Mouse (Mus musculus) forebrain, embryonic 16.5 days (tissue): Measurements from ENCODE around the gene Zfp445. TPM values are rescaled to one million over a fixed set of nuclear protein-coding genes. Genes with fewer than 3 reads are reported as not detected.
A peak's percentile ranks its signal among the peaks of the same experiment; 100 is the strongest.

Experiments
- ATAC-seq: fragments of 200-750 bp; cut with Nextera tagmentation; 2 replicates; pipeline ENCODE4 v1.8.0; 2017; ENCODE audit warnings: mild to moderate bottlenecking, moderate library complexity
- H3K27ac ChIP-seq: fragments of 300-500 bp; sonication (generic); 2 replicates; pipeline ENCODE4 v1.5.1; 2014; ENCODE audit warnings: low read length, control low read depth
- H3K27me3 ChIP-seq: fragments of 300-500 bp; sonication (generic); replicated peaks from 2 replicates; pipeline ENCODE4 v1.6.1; 2014; ENCODE audit warnings: low read length; ENCODE audit not compliant: control insufficient read depth, insufficient read depth
- H3K36me3 ChIP-seq: fragments of 300-500 bp; sonication (generic); 2 replicates; pipeline ENCODE4 v1.6.1; 2014; ENCODE audit not compliant: control insufficient read depth, insufficient read depth
- H3K4me1 ChIP-seq: fragments of 300-500 bp; sonication (generic); replicated peaks from 2 replicates; pipeline ENCODE4 v1.6.1; 2014; ENCODE audit warnings: low read length; ENCODE audit not compliant: control insufficient read depth, insufficient read depth
- H3K4me2 ChIP-seq: fragments of 300-500 bp; sonication (generic); 2 replicates; pipeline ENCODE4 v1.6.1; 2014; ENCODE audit warnings: mild to moderate bottlenecking, low read length, control low read depth
- H3K4me3 ChIP-seq: fragments of 300-500 bp; sonication (generic); replicated peaks from 2 replicates; pipeline ENCODE4 v1.5.1; 2014; ENCODE audit warnings: mild to moderate bottlenecking, low read length, control low read depth
- H3K9ac ChIP-seq: fragments of 300-500 bp; sonication (generic); replicated peaks from 2 replicates; pipeline ENCODE4 v1.6.1; 2014; ENCODE audit warnings: low read depth, low read length, control low read depth
- H3K9me3 ChIP-seq: fragments of 300-500 bp; sonication (generic); 2 replicates; pipeline ENCODE4 v1.6.1; 2016; ENCODE audit warnings: low read length; ENCODE audit not compliant: control insufficient read depth
- WGBS: fragments of 180-500 bp; shearing (Covaris S2); extraction: QIAGEN DNeasy Blood & Tissue Kit; methylation state at CpG from one replicate; pipeline ENCODE4 v1.1.7; 2014; 5-methylcytosine and 5-hydroxymethylcytosine counted together
- polyA plus RNA-seq: library from polyadenylated mRNA; unstranded; fragments of >200 nt; fragmentation: Nextera tagmentation; extraction: Ambion mirVana; gene quantifications from 2 replicates; pipeline ENCODE4 v1.2.1, GENCODE M21; 2015

Zfp445 gene
- polyA plus RNA-seq, 1 experiment from 2014 or later, result 142 TPM

GRCm38 (mm10) chr9:122814775-122815174, 51.0 kb downstream of the Zfp445 start:
- H3K4me1 ChIP-seq, result no peaks in the 10 kb centered on the region
- H3K9ac ChIP-seq, result no peak overlapping the region
- no peaks in the 10 kb centered on the region for H3K9me3 ChIP-seq
- no peak overlapping the region for H3K4me2 ChIP-seq
- 100% methylated on average over 2 of the region's 2 CpGs for WGBS
- no peak overlapping the region for H3K27ac ChIP-seq
- H3K36me3 ChIP-seq, result no peaks in the 10 kb centered on the region
- H3K27me3 ChIP-seq, result no peaks in the 10 kb centered on the region
- no peak overlapping the region for H3K4me3 ChIP-seq
- ATAC-seq, result no peak

DNA sequence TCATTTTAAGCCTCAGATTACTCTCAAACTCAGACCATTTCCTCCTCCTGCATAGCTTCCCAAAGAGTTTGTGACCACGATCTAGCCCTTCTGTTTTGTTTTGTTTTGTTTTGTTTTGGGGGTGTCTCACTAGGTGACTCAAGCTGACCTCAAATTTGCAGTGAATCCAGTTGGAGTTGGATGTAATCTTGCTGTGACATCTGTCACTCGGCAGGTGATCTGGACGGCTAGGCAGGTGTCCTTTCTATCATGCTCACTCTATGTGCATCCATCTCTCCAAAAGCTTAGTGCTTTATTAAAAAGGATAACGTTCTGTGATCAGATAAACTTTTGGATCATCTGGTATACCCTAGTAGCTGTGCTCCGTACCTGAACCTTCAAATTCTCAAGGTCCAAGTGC, 53.4 kb downstream of the Zfp445 start:
- Histone ChIP-seq H3K36me3 (no peaks in the 10 kb centered on the region), H3K27ac (no peak overlapping the region), H3K4me2 (no peak overlapping the region), H3K27me3 (no peaks in the 10 kb centered on the region), H3K9ac (no peak overlapping the region), H3K9me3 (no peaks in the 10 kb centered on the region), H3K4me1 (no peaks in the 10 kb centered on the region), H3K4me3 (no peak overlapping the region)
- ATAC-seq, result no peak
- WGBS, result 87% methylated on average over 5 of the region's 5 CpGs

DNA sequence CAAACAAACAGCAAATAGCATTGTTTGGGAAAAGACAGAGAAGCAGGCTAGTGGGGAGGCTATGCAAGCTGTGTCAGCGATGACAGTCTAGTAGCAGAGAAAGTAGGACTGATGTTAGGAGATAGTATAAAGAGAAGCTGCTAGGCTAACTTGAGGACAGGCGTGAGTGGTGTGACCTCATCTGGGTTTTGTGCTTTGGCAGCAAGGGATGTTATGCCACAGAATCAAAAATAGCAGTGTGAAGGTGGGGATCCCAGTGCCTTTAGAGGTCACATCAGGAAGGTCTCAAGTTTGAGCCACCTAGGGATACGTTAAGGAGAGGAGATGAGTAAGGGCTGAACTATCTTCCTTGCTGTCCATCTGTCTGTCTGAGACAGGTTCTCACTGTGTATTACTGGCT, 55.6 kb downstream of the Zfp445 start:
- H3K4me1 ChIP-seq, result peaks cover 8% of the 10 kb centered on the region
- no peak overlapping the region for H3K9ac ChIP-seq
- no peaks in the 10 kb centered on the region for H3K9me3 ChIP-seq
- H3K27ac ChIP-seq, result no peak overlapping the region
- ATAC-seq, result no peak
- 90% methylated on average over 3 of the region's 3 CpGs for WGBS
- H3K36me3 ChIP-seq, result no peaks in the 10 kb centered on the region
- no peaks in the 10 kb centered on the region for H3K27me3 ChIP-seq
- H3K4me2 ChIP-seq, result no peak overlapping the region
- no peak overlapping the region for H3K4me3 ChIP-seq

DNA sequence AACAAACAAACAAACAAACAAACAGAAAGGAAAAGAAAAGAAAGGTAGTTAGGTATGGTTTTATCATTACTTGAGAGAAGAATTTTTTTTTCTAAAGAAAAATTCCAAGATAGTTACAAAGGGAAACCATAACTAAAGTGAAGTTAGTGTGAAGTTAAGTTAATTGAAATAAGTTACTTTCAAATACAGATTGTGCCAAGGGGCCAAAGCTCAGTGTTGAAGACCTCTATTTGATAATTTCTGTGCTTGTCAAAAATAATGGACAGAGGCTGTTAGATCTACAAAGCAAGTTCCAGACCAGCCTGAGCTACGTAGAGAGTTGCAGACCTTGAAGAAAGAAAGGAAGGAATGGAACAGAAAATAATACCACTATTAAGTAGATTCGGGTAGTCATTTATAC, 58.6 kb downstream of the Zfp445 start:
- H3K27me3 ChIP-seq, result no peaks in the 10 kb centered on the region
- H3K27ac ChIP-seq, result no peak overlapping the region
- no peaks in the 10 kb centered on the region for H3K9me3 ChIP-seq
- ATAC-seq, result no peak
- 98% methylated on average over 2 of the region's 2 CpGs for WGBS
- peaks cover 8% of the 10 kb centered on the region for H3K4me1 ChIP-seq
- H3K4me3 ChIP-seq, result no peak overlapping the region
- no peak overlapping the region for H3K9ac ChIP-seq
- H3K36me3 ChIP-seq, result no peaks in the 10 kb centered on the region
- H3K4me2 ChIP-seq, result no peak overlapping the region

- peaks cover 8% of the 10 kb centered on the region for H3K4me1 ChIP-seq
- H3K4me2 ChIP-seq, result peak overlapping the region; percentile 79
- WGBS, result 10% methylated on average over 10 of the region's 10 CpGs
- ATAC-seq, result no peak
- H3K27me3 ChIP-seq, result no peaks in the 10 kb centered on the region
- H3K27ac ChIP-seq, result peak overlapping the region; percentile 96
- peak overlapping the region; percentile 82 for H3K4me3 ChIP-seq
- H3K36me3 ChIP-seq, result no peaks in the 10 kb centered on the region
- no peaks in the 10 kb centered on the region for H3K9me3 ChIP-seq
- H3K9ac ChIP-seq, result peak overlapping the region; percentile 82
Observed at GRCm38 (mm10) chr9:122805845-122806341, 59.9 kb downstream of the Zfp445 start.

- Histone ChIP-seq H3K9me3 (no peaks in the 10 kb centered on the region), H3K4me3 (peak within 1 kb of the TSS; percentile 82), H3K27me3 (0 out of 2 replicates have a peak, but pooled peaks cover under 1% of the 10 kb centered on the region), H3K4me1 (peaks cover 8% of the 10 kb centered on the region), H3K27ac (peak within 1 kb of the TSS; percentile 96), H3K36me3 (no peaks in the 10 kb centered on the region), H3K9ac (peak within 1 kb of the TSS; percentile 82), H3K4me2 (peak within 1 kb of the TSS; percentile 79)
- peak; percentile 99 for ATAC-seq
- WGBS, result 7% methylated on average over 41 of the region's 42 CpGs
Observed at GRCm38 (mm10) chr9:122805053-122805844, 60.6 kb downstream of the Zfp445 start, which contains the start of gene Tcaim. Gene Tcaim, plus strand, starts transcription at chr9:122805539.

Other genes with a start within 250 kb of the Zfp445 start
- gene Topaz1, start 118.7 kb downstream of the Zfp445 start, polyA plus RNA-seq, result not detected in 2 replicates
- gene Tcaim, start 60.5 kb downstream of the Zfp445 start, polyA plus RNA-seq, result 7.8 and 9.3 TPM in 2 replicates
- gene Gm35549, start 22.0 kb downstream of the Zfp445 start, polyA plus RNA-seq, result 0.99 TPM in 1 of 2 replicates, not detected in the other
- 3.2 and 5.8 TPM in 2 replicates for gene Zkscan7, start 19.7 kb upstream of the Zfp445 start, polyA plus RNA-seq
- gene Zfp105, start 57.1 kb upstream of the Zfp445 start, polyA plus RNA-seq, result 20.8 and 23.1 TPM in 2 replicates
- gene 1110059G10Rik, start 85.0 kb upstream of the Zfp445 start, polyA plus RNA-seq, result 32.9 and 34.0 TPM in 2 replicates
- 26.1 and 26.8 TPM in 2 replicates for gene Kif15, start 85.0 kb upstream of the Zfp445 start, polyA plus RNA-seq
- 21.5 and 23.3 TPM in 2 replicates for gene Tmem42, start 155.3 kb upstream of the Zfp445 start, polyA plus RNA-seq
- gene Tgm4, start 168.7 kb upstream of the Zfp445 start, polyA plus RNA-seq, result 0.35 and 0.73 TPM in 2 replicates
- 82.1 and 90.0 TPM in 2 replicates for gene Zdhhc3, start 247.2 kb upstream of the Zfp445 start, polyA plus RNA-seq
- gene Exosc7, start 247.2 kb upstream of the Zfp445 start, polyA plus RNA-seq, result 95.7 and 97.8 TPM in 2 replicates